Mouse (Mus musculus) forebrain, embryonic 10.5 days (tissue): ENCODE results near the gene Gm42517. TPM values are rescaled to one million over a fixed set of nuclear protein-coding genes. Genes with fewer than 3 reads are reported as not detected.
A peak's percentile ranks its signal among the peaks of the same experiment; 100 is the strongest.

Experiments
- DNase-seq: peaks from one replicate; pipeline ENCODE4 v3.0.0-alpha.2; 2017; ENCODE audit warnings: low spot score; ENCODE audit errors: extremely low spot score
- H3K27ac ChIP-seq: fragments of 300-500 bp; sonication (generic); 2 replicates; pipeline ENCODE4 v1.5.1; 2016; ENCODE audit warnings: mild to moderate bottlenecking
- H3K27me3 ChIP-seq: fragments of 300-500 bp; sonication (generic); 2 replicates; pipeline ENCODE4 v1.6.1; 2016; ENCODE audit warnings: mild to moderate bottlenecking; ENCODE audit not compliant: poor library complexity, severe bottlenecking
- H3K36me3 ChIP-seq: fragments of 300-500 bp; sonication (generic); replicated peaks from 2 replicates; pipeline ENCODE4 v1.6.1; 2016; ENCODE audit warnings: mild to moderate bottlenecking, moderate library complexity
- H3K4me1 ChIP-seq: fragments of 300-500 bp; sonication (generic); 2 replicates; pipeline ENCODE4 v1.6.1; 2016
- H3K4me3 ChIP-seq: fragments of 300-500 bp; sonication (generic); 2 replicates; pipeline ENCODE4 v1.5.1; 2016; ENCODE audit warnings: mild to moderate bottlenecking, moderate library complexity
- H3K9me3 ChIP-seq: fragments of 300-500 bp; sonication (generic); 2 replicates; pipeline ENCODE4 v1.6.1; 2016; ENCODE audit warnings: mild to moderate bottlenecking, moderate library complexity
- WGBS: fragments of 180-500 bp; shearing (Covaris S2); methylation state at CpG from one replicate; pipeline ENCODE4 v1.1.7; 2016; 5-methylcytosine and 5-hydroxymethylcytosine counted together
- polyA plus RNA-seq: library from polyadenylated mRNA; unstranded; fragments of >200 nt; fragmentation: Nextera tagmentation; extraction: Ambion mirVana; gene quantifications from 2 replicates; pipeline ENCODE4 v1.2.1, GENCODE M21; 2016

Gene Gm42517
- not detected in 2 replicates for polyA plus RNA-seq

DNA sequence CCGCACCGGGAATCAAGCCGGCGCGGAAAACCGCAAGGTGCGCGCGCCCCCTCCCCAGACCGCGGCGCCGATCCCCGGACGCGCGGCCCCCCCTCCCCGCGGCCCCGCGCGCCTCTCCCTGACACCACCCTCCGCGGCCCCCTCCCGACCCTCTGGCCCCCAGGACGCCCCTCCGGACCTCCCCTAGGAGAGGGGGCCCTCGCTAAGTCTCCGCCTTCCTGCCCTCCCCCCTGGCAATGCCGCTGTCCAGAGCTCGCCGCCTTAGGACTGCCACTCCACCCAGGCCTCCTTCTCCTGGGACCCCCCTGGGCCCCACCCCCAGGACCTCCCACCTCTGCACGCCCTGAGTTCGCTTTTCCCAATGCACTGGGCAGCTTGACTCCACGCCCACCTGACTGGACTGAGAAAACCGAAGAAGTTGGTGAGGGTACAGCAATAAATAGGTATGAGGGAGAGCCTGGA is at the start of gene Gm42517:
Gene Gm42517 (minus strand): TSS at position 52 of the 462 bp plus-strand sequence.
- Histone ChIP-seq H3K4me1 (peaks cover 32% of the 10 kb centered on the region), H3K9me3 (no peaks in the 10 kb centered on the region), H3K4me3 (peak within 1 kb of the TSS; percentile 62), H3K27ac (peak within 1 kb of the TSS; percentile 48; the same call in 1 of the 2 replicates), H3K27me3 (peaks cover 100% of the 10 kb centered on the region), H3K36me3 (no peaks in the 10 kb centered on the region)
- DNase-seq = peak; percentile 34
- 3% methylated on average over 35 of the region's 36 CpGs for WGBS

DNA sequence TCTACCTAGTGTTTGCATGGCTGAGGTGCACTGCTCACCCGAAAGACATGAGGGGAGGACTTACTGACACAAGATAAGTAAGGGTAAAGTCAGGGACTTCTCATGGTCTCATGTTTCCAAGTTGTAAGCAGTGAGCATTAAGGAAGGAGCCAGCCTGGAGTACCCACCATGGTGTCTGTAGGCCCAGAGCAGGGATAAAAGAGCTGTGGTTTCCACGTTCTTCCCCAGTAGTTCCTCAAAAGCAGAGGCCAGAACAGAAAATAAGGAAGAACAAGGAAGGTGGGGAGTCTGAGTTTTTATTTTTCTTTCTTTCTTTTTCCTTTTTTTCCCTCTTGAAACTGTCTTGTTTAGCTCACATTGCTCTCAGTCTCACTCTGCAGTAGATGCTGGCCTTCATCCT is 47.0 kb upstream of the Gm42517 start:
- Histone ChIP-seq H3K27me3 (no peaks in the 10 kb centered on the region), H3K27ac (no peak overlapping the region), H3K4me3 (no peak overlapping the region), H3K9me3 (no peaks in the 10 kb centered on the region), H3K4me1 (no peaks in the 10 kb centered on the region), H3K36me3 (no peaks in the 10 kb centered on the region)
- no peak for DNase-seq
- WGBS = 76% methylated on average over 2 of the region's 2 CpGs

DNA sequence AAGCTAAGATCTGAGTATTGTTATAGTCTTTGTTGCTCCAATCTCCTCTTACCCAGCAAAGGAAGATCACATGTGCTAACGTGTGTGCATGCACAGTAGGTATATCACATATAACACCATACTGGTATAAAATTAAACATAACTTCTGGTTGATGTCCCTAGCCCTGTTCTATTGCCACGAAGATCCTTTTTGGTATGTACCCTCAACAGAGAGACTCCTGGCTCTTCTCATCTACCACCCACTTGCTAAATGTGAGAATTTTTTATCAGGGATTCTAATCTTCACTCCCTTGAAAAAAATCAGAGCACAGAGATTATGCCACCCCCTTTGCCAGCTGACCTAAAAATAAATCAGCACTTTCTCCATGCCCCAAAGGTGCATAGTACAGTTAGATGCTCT is 39.3 kb upstream of the Gm42517 start:
- Histone ChIP-seq H3K27me3 (no peaks in the 10 kb centered on the region), H3K9me3 (no peaks in the 10 kb centered on the region), H3K36me3 (no peaks in the 10 kb centered on the region), H3K4me3 (no peak overlapping the region), H3K4me1 (no peaks in the 10 kb centered on the region), H3K27ac (no peak overlapping the region)
- DNase-seq = no peak
- WGBS = 74% methylated on average over 2 of the region's 2 CpGs

DNA sequence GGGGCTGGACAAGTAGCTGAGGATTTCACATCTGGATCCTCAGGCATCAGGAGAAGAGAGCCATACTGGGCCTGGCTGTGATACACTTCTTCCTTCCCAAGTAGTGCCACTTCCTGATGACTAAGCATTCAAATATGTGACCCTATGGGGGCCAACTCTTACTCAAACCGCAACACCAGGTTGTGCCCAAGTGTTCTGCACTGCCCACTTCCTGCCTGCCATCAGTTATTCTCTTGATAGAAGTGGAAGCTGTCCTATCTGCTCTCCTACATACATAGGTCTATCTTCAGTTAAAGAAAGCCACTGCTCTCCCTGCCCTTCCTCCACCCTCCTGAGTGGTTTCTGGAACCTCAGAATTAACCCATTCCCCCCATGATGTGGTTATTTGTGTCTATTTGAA is 37.7 kb upstream of the Gm42517 start:
- no peak for DNase-seq
- no peaks in the 10 kb centered on the region for H3K36me3 ChIP-seq
- no peak overlapping the region for H3K4me3 ChIP-seq
- 83% methylated on average over 1 of the region's 1 CpGs for WGBS
- H3K9me3 ChIP-seq = no peaks in the 10 kb centered on the region
- H3K4me1 ChIP-seq = no peaks in the 10 kb centered on the region
- no peak overlapping the region for H3K27ac ChIP-seq
- no peaks in the 10 kb centered on the region for H3K27me3 ChIP-seq

- WGBS = 82% methylated on average over 4 of the region's 4 CpGs
- H3K27ac ChIP-seq = no peak overlapping the region
- no peak for DNase-seq
- no peaks in the 10 kb centered on the region for H3K36me3 ChIP-seq
- H3K27me3 ChIP-seq = no peaks in the 10 kb centered on the region
- no peaks in the 10 kb centered on the region for H3K4me1 ChIP-seq
- no peak overlapping the region for H3K4me3 ChIP-seq
- no peaks in the 10 kb centered on the region for H3K9me3 ChIP-seq
Measured at GRCm38 (mm10) chr5:108403453-108403852, 35.7 kb upstream of the Gm42517 start.

DNA sequence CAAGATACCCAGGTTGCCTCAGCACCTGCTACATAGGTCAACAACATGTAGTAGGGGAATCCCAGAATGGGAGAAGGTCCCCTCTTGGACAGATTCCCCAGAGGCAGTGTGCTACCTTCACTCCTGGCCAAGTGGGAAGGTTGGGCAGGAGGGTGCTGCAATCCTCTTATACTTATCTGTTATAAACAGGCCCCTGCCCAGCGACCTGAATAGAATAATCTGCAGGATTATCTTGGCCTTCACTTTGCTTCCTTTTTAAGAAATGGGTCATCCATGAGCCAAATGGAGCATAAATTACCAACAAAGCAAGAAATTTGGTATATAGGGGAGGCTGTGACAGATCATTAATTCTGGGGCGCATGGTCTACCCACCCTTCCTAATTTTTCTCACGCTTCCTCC is 22.0 kb upstream of the Gm42517 start:
- WGBS = 79% methylated on average over 3 of the region's 3 CpGs

DNA sequence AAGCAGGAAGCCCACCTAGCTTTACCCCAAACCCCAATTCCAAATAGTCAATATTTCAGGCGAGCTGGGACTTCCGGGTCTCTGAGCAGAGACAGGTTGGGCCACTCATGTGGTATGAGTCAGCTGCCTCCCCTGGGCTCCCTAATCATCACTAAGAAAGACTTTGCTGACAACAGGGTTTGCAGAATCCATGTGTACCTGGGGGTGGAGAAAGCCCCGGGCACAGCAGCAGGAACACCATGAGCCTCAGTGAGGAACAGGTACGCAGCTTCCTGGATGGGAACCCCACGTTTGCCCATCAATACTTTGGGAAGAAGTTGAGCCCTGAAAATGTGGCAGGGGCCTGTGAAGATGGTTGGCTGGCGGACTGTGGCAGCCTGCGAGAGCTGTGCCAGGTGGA is 20.5 kb upstream of the Gm42517 start, which contains the start of gene Pde6b:
Gene Pde6b (plus strand): TSS at position 191 of the 400 bp plus-strand sequence.
- H3K27me3 ChIP-seq = no peaks in the 10 kb centered on the region
- no peaks in the 10 kb centered on the region for H3K9me3 ChIP-seq
- no peak within 1 kb of the TSS for H3K4me3 ChIP-seq
- no peak for DNase-seq
- no peak within 1 kb of the TSS for H3K27ac ChIP-seq
- WGBS = 82% methylated on average over 7 of the region's 7 CpGs
- no peaks in the 10 kb centered on the region for H3K4me1 ChIP-seq
- H3K36me3 ChIP-seq = no peaks in the 10 kb centered on the region

More for the DNA sequence above, 22.0 kb upstream of the Gm42517 start:
- H3K9me3 ChIP-seq = no peaks in the 10 kb centered on the region
- no peak overlapping the region for H3K4me3 ChIP-seq
- H3K27ac ChIP-seq = no peak overlapping the region
- no peaks in the 10 kb centered on the region for H3K4me1 ChIP-seq
- no peak for DNase-seq
- no peaks in the 10 kb centered on the region for H3K27me3 ChIP-seq
- H3K36me3 ChIP-seq = no peaks in the 10 kb centered on the region

DNA sequence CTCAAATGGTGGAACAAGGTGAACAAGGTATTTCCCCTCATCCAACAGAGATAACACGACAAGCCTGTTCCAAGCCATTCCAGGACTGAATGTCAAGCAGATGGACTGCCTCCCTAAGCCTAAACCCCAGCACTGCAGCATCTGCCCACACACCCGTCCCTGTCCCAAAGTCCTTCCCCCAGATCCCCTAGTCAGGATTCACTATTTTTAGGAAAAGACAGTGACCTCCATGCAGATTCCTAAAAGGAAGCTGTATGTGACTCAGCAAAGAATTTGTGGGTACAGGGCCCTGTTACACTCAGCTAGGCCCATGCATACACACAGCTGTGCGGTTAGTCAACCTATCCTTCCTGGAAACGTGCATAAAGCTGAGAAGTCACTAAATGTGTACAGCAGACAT is 18.7 kb upstream of the Gm42517 start:
- Histone ChIP-seq H3K36me3 (no peaks in the 10 kb centered on the region), H3K4me3 (no peak overlapping the region), H3K9me3 (no peaks in the 10 kb centered on the region), H3K4me1 (no peaks in the 10 kb centered on the region), H3K27me3 (no peaks in the 10 kb centered on the region), H3K27ac (no peak overlapping the region)
- WGBS = 80% methylated on average over 4 of the region's 4 CpGs
- no peak for DNase-seq

GRCm38 (mm10) chr5:108385632-108386031 is 17.9 kb upstream of the Gm42517 start:
- no peak overlapping the region for H3K4me3 ChIP-seq
- H3K36me3 ChIP-seq = no peaks in the 10 kb centered on the region
- H3K4me1 ChIP-seq = no peaks in the 10 kb centered on the region
- no peak overlapping the region for H3K27ac ChIP-seq
- H3K9me3 ChIP-seq = no peaks in the 10 kb centered on the region
- DNase-seq = no peak
- 97% methylated on average over 2 of the region's 2 CpGs for WGBS
- no peaks in the 10 kb centered on the region for H3K27me3 ChIP-seq

DNA sequence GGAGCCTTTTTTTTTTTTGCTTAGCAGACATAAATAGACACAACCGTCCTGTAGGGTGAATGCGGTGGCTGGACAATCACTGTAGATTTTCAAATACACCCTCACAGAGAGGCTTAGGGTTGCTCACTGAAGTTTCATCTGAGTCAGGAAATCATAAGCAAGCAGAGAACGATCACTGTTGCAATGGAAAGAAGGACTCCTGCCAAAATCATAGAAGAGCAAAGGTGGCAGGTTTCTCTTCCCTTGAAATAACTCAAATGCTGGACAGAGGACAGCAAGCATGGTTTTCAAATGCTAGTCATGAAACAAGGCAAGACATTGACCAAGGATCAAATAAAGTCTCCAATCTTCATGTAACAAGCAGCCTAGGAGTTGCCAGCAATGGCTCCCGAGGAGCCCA is 10.6 kb upstream of the Gm42517 start:
- no peak overlapping the region for H3K27ac ChIP-seq
- H3K27me3 ChIP-seq = peaks cover 1% of the 10 kb centered on the region; the same call in 1 of the 2 replicates
- DNase-seq = no peak
- no peaks in the 10 kb centered on the region for H3K4me1 ChIP-seq
- 88% methylated on average over 4 of the region's 4 CpGs for WGBS
- H3K9me3 ChIP-seq = no peaks in the 10 kb centered on the region
- H3K4me3 ChIP-seq = no peak overlapping the region
- H3K36me3 ChIP-seq = no peaks in the 10 kb centered on the region

DNA sequence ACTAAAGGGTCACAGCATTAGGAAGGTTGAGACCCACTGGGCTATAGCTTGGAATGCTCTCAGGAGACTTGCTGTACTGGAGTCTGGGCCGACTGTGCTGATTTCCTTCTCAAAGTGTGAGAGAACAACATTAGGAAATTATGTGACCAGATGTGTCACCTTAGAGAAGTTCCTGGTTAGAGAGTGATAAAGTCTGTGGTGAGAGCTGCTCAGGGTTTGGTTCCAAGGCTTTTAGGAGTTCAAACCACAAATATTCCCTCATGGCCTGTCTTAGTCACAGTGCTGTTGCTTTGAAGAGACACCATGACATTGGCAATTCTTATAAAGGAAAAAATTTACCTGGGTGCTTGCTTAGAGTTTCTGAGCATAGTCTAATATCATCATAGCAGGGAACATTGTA is 8.3 kb upstream of the Gm42517 start:
- Histone ChIP-seq H3K4me1 (no peaks in the 10 kb centered on the region), H3K36me3 (no peaks in the 10 kb centered on the region)
- WGBS = 71% methylated on average over 1 of the region's 1 CpGs

DNA sequence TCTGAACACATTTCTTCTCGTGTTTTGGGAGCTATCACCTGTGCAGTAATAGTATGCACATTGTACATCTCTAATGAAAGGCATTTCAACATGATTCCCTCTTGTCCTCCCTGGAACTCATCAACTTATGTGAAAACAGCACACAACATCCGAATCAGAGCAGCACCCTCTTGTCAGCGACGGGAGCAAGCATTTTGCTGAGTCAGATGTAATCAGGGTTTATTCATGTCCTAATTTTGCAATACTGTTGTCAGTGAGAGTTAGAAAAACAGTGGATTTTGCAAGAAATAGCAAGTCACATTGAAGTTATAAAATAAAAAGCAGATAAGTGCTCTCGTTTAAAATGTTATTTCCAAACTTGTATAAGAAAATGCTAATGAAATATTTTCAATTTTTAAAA is 6.4 kb upstream of the Gm42517 start:
- peaks cover 4% of the 10 kb centered on the region for H3K4me1 ChIP-seq
- DNase-seq = no peak
- WGBS = 78% methylated on average over 5 of the region's 5 CpGs
- H3K4me3 ChIP-seq = no peak overlapping the region
- peaks cover 44% of the 10 kb centered on the region for H3K27me3 ChIP-seq
- H3K36me3 ChIP-seq = no peaks in the 10 kb centered on the region
- no peaks in the 10 kb centered on the region for H3K9me3 ChIP-seq
- no peak overlapping the region for H3K27ac ChIP-seq

More for the DNA sequence above, 8.3 kb upstream of the Gm42517 start:
- Histone ChIP-seq H3K9me3 (no peaks in the 10 kb centered on the region), H3K4me3 (no peak overlapping the region), H3K27me3 (peaks cover 24% of the 10 kb centered on the region), H3K27ac (no peak overlapping the region)
- DNase-seq = no peak

- no peaks in the 10 kb centered on the region for H3K9me3 ChIP-seq
- peaks cover 32% of the 10 kb centered on the region for H3K4me1 ChIP-seq
- no peaks in the 10 kb centered on the region for H3K36me3 ChIP-seq
- H3K27me3 ChIP-seq = peaks cover 85% of the 10 kb centered on the region
- DNase-seq = no peak
- H3K4me3 ChIP-seq = no peak overlapping the region
- under 1% methylated on average over 6 of the region's 6 CpGs for WGBS
- H3K27ac ChIP-seq = no peak overlapping the region
Measured at GRCm38 (mm10) chr5:108369964-108370363, 2.2 kb upstream of the Gm42517 start.
